Mouse (Mus musculus): ENCODE measurements around the gene Cilp. TPM values are rescaled to one million over a fixed set of nuclear protein-coding genes. Genes with fewer than 3 reads are reported as not detected.

Gene Cilp
- polyA plus RNA-seq, 2 experiments, result 5.5 to 9.5 TPM

DNA sequence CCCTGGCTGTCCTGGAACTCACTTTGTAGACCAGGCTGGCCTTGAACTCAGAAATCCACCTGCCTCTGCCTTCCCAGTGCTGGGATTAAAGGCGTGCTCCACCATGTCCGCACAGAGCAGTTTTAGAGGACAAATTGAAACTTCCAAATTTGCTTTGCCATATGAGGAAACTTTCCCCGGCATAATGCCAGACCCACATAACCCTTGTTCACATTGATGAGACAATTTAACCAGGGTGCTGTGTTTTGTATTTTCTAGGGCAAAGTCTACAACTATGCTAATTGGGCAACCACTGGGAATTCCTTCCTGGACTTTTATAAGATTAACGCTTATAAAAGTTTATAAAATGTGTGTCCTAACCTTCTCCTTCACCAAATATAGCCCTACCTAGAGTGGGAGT, 25.0 kb downstream of the Cilp start:
- Histone ChIP-seq H3K4me2 (replicated peaks; ENCODE audit: low read depth, low read length, severe bottlenecking) (no peak overlapping the region), H3K9me3 (ENCODE audit: control insufficient read depth, low read length) (no peaks in the 10 kb centered on the region), H3K9ac (ENCODE audit: low read depth, low read length, severe bottlenecking) (no peak overlapping the region), H3K27me3 (ENCODE audit: control insufficient read depth, insufficient read depth, low read length) (no peaks in the 10 kb centered on the region), H3K4me1 (ENCODE audit: control insufficient read depth, insufficient read depth, low read length) (peaks cover 4% of the 10 kb centered on the region; the same call in 1 of the 2 replicates), H3K4me3 (replicated peaks; ENCODE audit: low read length) (no peak overlapping the region), H3K27ac (replicated peaks; ENCODE audit: low read depth, low read length) (no peak overlapping the region), H3K36me3 (ENCODE audit: control insufficient read depth, insufficient read depth, low read length) (no peaks in the 10 kb centered on the region)
- DNase-seq (ENCODE audit: low spot score) (no peak), ATAC-seq (ENCODE audit: low FRiP score, low read depth) (no peak)
- WGBS, result 83% methylated on average over 4 of the region's 4 CpGs
- no peak for TF ChIP-seq POLR2A (IDR thresholded peaks at IDR 0.05; ENCODE audit: borderline replicate concordance, extremely low read depth, insufficient read depth, insufficient read length)

- Histone ChIP-seq H3K4me1 (ENCODE audit: control insufficient read depth, insufficient read depth, low read length) (peaks cover 10% of the 10 kb centered on the region), H3K36me3 (ENCODE audit: control insufficient read depth, insufficient read depth, low read length) (peaks cover 9% of the 10 kb centered on the region), H3K27me3 (ENCODE audit: control insufficient read depth, insufficient read depth, low read length) (no peaks in the 10 kb centered on the region), H3K9ac (ENCODE audit: low read depth, low read length, severe bottlenecking) (no peak overlapping the region), H3K4me3 (replicated peaks; ENCODE audit: low read length) (no peak overlapping the region), H3K4me2 (replicated peaks; ENCODE audit: low read depth, low read length, severe bottlenecking) (no peak overlapping the region), H3K27ac (replicated peaks; ENCODE audit: low read depth, low read length) (no peak overlapping the region), H3K9me3 (ENCODE audit: control insufficient read depth, low read length) (no peaks in the 10 kb centered on the region)
- DNase-seq (ENCODE audit: low spot score), result no peak
- ATAC-seq (ENCODE audit: low FRiP score, low read depth), result no peak
- 87% methylated on average over 3 of the region's 3 CpGs for WGBS
- TF ChIP-seq POLR2A (IDR thresholded peaks at IDR 0.05; ENCODE audit: borderline replicate concordance, extremely low read depth, insufficient read depth, insufficient read length), result no peak
Observed at GRCm38 (mm10) chr9:65292421-65292820, 27.4 kb downstream of the Cilp start.

GRCm38 (mm10) chr9:65293119-65293518, 28.1 kb downstream of the Cilp start:
- H3K4me2 ChIP-seq (replicated peaks; ENCODE audit: low read depth, low read length, severe bottlenecking), result peak overlapping the region; percentile 60
- ATAC-seq (ENCODE audit: low FRiP score, low read depth) (no peak), DNase-seq (ENCODE audit: low spot score) (peak; percentile 10)
- H3K9me3 ChIP-seq (ENCODE audit: control insufficient read depth, low read length), result no peaks in the 10 kb centered on the region
- H3K36me3 ChIP-seq (ENCODE audit: control insufficient read depth, insufficient read depth, low read length), result peaks cover 16% of the 10 kb centered on the region
- peaks cover 10% of the 10 kb centered on the region for H3K4me1 ChIP-seq (ENCODE audit: control insufficient read depth, insufficient read depth, low read length)
- H3K9ac ChIP-seq (ENCODE audit: low read depth, low read length, severe bottlenecking), result peak overlapping the region; percentile 60
- WGBS, result 18% methylated on average over 5 of the region's 5 CpGs
- H3K4me3 ChIP-seq (replicated peaks; ENCODE audit: low read length), result peak overlapping the region; percentile 94
- no peak for TF ChIP-seq POLR2A (IDR thresholded peaks at IDR 0.05; ENCODE audit: borderline replicate concordance, extremely low read depth, insufficient read depth, insufficient read length)
- no peaks in the 10 kb centered on the region for H3K27me3 ChIP-seq (ENCODE audit: control insufficient read depth, insufficient read depth, low read length)
- peak overlapping the region; percentile 76 for H3K27ac ChIP-seq (replicated peaks; ENCODE audit: low read depth, low read length)

- H3K27me3 ChIP-seq (ENCODE audit: control insufficient read depth, insufficient read depth, low read length), result no peaks in the 10 kb centered on the region
- peak overlapping the region; percentile 76 for H3K27ac ChIP-seq (replicated peaks; ENCODE audit: low read depth, low read length)
- H3K4me1 ChIP-seq (ENCODE audit: control insufficient read depth, insufficient read depth, low read length), result peaks cover 10% of the 10 kb centered on the region
- H3K36me3 ChIP-seq (ENCODE audit: control insufficient read depth, insufficient read depth, low read length), result peaks cover 18% of the 10 kb centered on the region
- peak overlapping the region; percentile 94 for H3K4me3 ChIP-seq (replicated peaks; ENCODE audit: low read length)
- ATAC-seq (ENCODE audit: low FRiP score, low read depth) (0 out of 2 replicates have a peak, but pooled peaks have one; percentile 28), DNase-seq (ENCODE audit: low spot score) (no peak)
- peak overlapping the region; percentile 60 for H3K4me2 ChIP-seq (replicated peaks; ENCODE audit: low read depth, low read length, severe bottlenecking)
- 1% methylated on average over 9 of the region's 9 CpGs for WGBS
- TF ChIP-seq POLR2A (IDR thresholded peaks at IDR 0.05; ENCODE audit: borderline replicate concordance, extremely low read depth, insufficient read depth, insufficient read length), result no peak
- H3K9me3 ChIP-seq (ENCODE audit: control insufficient read depth, low read length), result no peaks in the 10 kb centered on the region
- H3K9ac ChIP-seq (ENCODE audit: low read depth, low read length, severe bottlenecking), result peak overlapping the region; percentile 60
Observed at GRCm38 (mm10) chr9:65293580-65293972, 28.6 kb downstream of the Cilp start.

DNA sequence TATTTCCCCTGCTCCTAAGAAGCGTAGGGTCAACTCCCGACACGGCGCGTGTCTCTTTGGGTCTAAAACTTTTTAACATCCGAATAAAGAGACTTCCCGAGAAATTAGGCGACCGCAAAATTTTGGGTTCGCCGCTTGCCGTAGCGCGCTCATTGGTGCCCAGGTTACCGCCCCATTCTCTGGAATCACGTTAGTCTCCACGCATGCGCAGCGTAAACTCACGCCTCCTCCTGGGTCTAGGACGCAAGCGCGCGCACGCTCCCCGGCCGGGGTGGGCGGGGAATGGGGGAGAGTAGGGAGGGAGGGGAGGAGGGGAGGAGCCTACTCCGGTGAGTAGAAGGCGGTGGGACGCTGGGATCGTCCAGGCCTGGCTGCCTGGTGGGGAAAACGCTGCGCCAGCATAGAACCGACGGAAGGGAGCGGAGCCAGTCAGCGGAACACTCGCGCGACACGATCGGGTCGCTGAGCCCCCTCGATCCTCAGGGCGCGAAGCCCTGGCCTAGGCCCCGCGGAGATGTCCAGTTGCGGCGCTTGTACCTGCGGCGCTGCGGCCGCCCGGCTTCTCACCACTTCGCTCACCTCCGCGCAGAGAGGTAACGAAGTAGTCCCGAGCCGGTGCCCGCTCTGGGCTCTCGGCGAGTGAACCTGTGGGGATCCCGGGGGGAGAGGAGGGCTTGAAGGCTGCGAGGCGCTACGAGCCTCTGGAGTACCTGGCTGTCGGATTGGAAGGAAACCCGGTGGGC, 29.2 kb downstream of the Cilp start, which contains the start of gene Clpx:
Clpx (plus strand) TSS at position 288 of the 743 bp plus-strand sequence.
- H3K9me3 ChIP-seq (ENCODE audit: control insufficient read depth, low read length), result no peaks in the 10 kb centered on the region
- H3K36me3 ChIP-seq (ENCODE audit: control insufficient read depth, insufficient read depth, low read length), result peaks cover 18% of the 10 kb centered on the region
- DNase-seq (ENCODE audit: low spot score) (peak; percentile 98), ATAC-seq (ENCODE audit: low FRiP score, low read depth) (peak; percentile 94)
- H3K4me3 ChIP-seq (replicated peaks; ENCODE audit: low read length), result peak within 1 kb of the TSS; percentile 94
- H3K27me3 ChIP-seq (ENCODE audit: control insufficient read depth, insufficient read depth, low read length), result no peaks in the 10 kb centered on the region
- H3K4me2 ChIP-seq (replicated peaks; ENCODE audit: low read depth, low read length, severe bottlenecking), result peak within 1 kb of the TSS; percentile 60
- peak; percentile 81; the same call in 1 of the 2 replicates for TF ChIP-seq POLR2A (IDR thresholded peaks at IDR 0.05; ENCODE audit: borderline replicate concordance, extremely low read depth, insufficient read depth, insufficient read length)
- WGBS, result under 1% methylated on average over 67 of the region's 71 CpGs
- peak within 1 kb of the TSS; percentile 80 for H3K27ac ChIP-seq (replicated peaks; ENCODE audit: low read depth, low read length)
- H3K4me1 ChIP-seq (ENCODE audit: control insufficient read depth, insufficient read depth, low read length), result peaks cover 10% of the 10 kb centered on the region
- peak within 1 kb of the TSS; percentile 88 for H3K9ac ChIP-seq (ENCODE audit: low read depth, low read length, severe bottlenecking)
